In genomic region chr13:25024655-25025054, GRCm38 (mm10) we compare ENCODE assay signal across 10 mouse cellular contexts. TPM values are rescaled to one million over a fixed set of nuclear protein-coding genes. Genes with fewer than 3 reads are reported as not detected.
DNase-seq lines count a peak whose midpoint lies in the region; ATAC-seq and TF ChIP-seq lines count a peak whose summit lies in the region.
"Had no signal": no experiment of that assay in that cellular context is flagged by ENCODE, and none has a peak within 500 bp of the region (broad histone marks: within the 10 kb centered on the region; RNA-seq: fewer than 3 reads in every experiment).

No protein-coding gene starts in this region.

- H3K4me2 ChIP-seq in lung, embryonic 14.5 days: no peak overlapping the region
- no peak overlapping the region for H3K4me2 ChIP-seq in embryonic facial prominence, embryonic 14.5 days (ENCODE audit: low read depth, low read length)
- H3K4me2 ChIP-seq in forebrain, embryonic 15.5 days (replicated peaks): no peak overlapping the region
- H3K4me2 ChIP-seq: heart, embryonic 13.5 days; lung, embryonic 15.5 days had no signal

- TF ChIP-seq CTCF in lung, embryonic 14.5 days (IDR thresholded peaks at IDR 0.05; ENCODE audit: low read depth): peak; percentile 60

- no peaks in the 10 kb centered on the region for H3K27me3 ChIP-seq in lung, embryonic 14.5 days (ENCODE audit: insufficient read depth, low read length)
- H3K27me3 ChIP-seq in embryonic facial prominence, embryonic 14.5 days (replicated peaks; ENCODE audit: control insufficient read depth, insufficient read depth, low read length): no peaks in the 10 kb centered on the region
- no peaks in the 10 kb centered on the region for H3K27me3 ChIP-seq in forebrain, embryonic 15.5 days
- H3K27me3 ChIP-seq: heart, embryonic 13.5 days; lung, embryonic 15.5 days had no signal

- H3K27ac ChIP-seq in lung, embryonic 14.5 days (ENCODE audit: low read depth): no peak overlapping the region
- H3K27ac ChIP-seq in embryonic facial prominence, embryonic 14.5 days (replicated peaks; ENCODE audit: low read depth, low read length): no peak overlapping the region
- H3K27ac ChIP-seq in forebrain, embryonic 15.5 days (replicated peaks): no peak overlapping the region
- H3K27ac ChIP-seq: heart, embryonic 13.5 days; lung, embryonic 15.5 days had no signal

- H3K36me3 ChIP-seq in lung, embryonic 14.5 days (ENCODE audit: insufficient read depth): no peaks in the 10 kb centered on the region
- no peaks in the 10 kb centered on the region for H3K36me3 ChIP-seq in embryonic facial prominence, embryonic 14.5 days (ENCODE audit: control insufficient read depth, insufficient read depth, low read length)
- H3K36me3 ChIP-seq in forebrain, embryonic 15.5 days: no peaks in the 10 kb centered on the region
- H3K36me3 ChIP-seq: heart, embryonic 13.5 days; lung, embryonic 15.5 days had no signal

- no peak overlapping the region for H3K9ac ChIP-seq in lung, embryonic 14.5 days
- no peak overlapping the region for H3K9ac ChIP-seq in embryonic facial prominence, embryonic 14.5 days (ENCODE audit: low read depth, low read length)
- H3K9ac ChIP-seq in forebrain, embryonic 15.5 days (replicated peaks): no peak overlapping the region
- H3K9ac ChIP-seq: heart, embryonic 13.5 days; lung, embryonic 15.5 days had no signal

- ATAC-seq in lung, embryonic 14.5 days (ENCODE audit: insufficient read depth): no peak
- ATAC-seq in embryonic facial prominence, embryonic 14.5 days (ENCODE audit: low read depth): no peak
- no peak for ATAC-seq in forebrain, embryonic 15.5 days (replicated peaks)

- peak; percentile 45 for DNase-seq in gastrocnemius, postnatal 10 days
- no peak for DNase-seq in gastrocnemius, postnatal 25 days
- DNase-seq in lung, embryonic 14.5 days: peak; percentile 77
- no peak for DNase-seq in lung, adult 18-20 months
- peak; percentile 36 for DNase-seq in MEL-GATA-1-ER (ENCODE audit: extremely low read depth, low read depth)
- DNase-seq in embryonic facial prominence, embryonic 14.5 days (ENCODE audit: low spot score): peak; percentile 59
- DNase-seq in thymus, postnatal 14 days: peak; percentile 38

- no peaks in the 10 kb centered on the region for H3K9me3 ChIP-seq in lung, embryonic 14.5 days (ENCODE audit: low read depth, low read length)
- no peaks in the 10 kb centered on the region for H3K9me3 ChIP-seq in embryonic facial prominence, embryonic 14.5 days (ENCODE audit: control insufficient read depth, low read length)
- H3K9me3 ChIP-seq in forebrain, embryonic 15.5 days: no peaks in the 10 kb centered on the region
- H3K9me3 ChIP-seq: heart, embryonic 13.5 days; lung, embryonic 15.5 days had no signal

- H3K4me3 ChIP-seq in lung, embryonic 14.5 days (ENCODE audit: low read depth, low read length): no peak overlapping the region
- no peak overlapping the region for H3K4me3 ChIP-seq in embryonic facial prominence, embryonic 14.5 days (ENCODE audit: low read depth, low read length)
- H3K4me3 ChIP-seq in forebrain, embryonic 15.5 days: no peak overlapping the region
- H3K4me3 ChIP-seq: heart, embryonic 13.5 days; lung, embryonic 15.5 days had no signal

- WGBS in lung, embryonic 14.5 days: 32% methylated on average over 2 of the region's 2 CpGs
- WGBS in embryonic facial prominence, embryonic 14.5 days: 23% methylated on average over 2 of the region's 2 CpGs
- WGBS in forebrain, embryonic 15.5 days: 38% methylated on average over 2 of the region's 2 CpGs

- no peaks in the 10 kb centered on the region for H3K4me1 ChIP-seq in lung, embryonic 14.5 days (ENCODE audit: insufficient read depth)
- H3K4me1 ChIP-seq in embryonic facial prominence, embryonic 14.5 days (ENCODE audit: control insufficient read depth, insufficient read depth, low read length): 0 out of 2 replicates have a peak, but pooled peaks cover 4% of the 10 kb centered on the region
- H3K4me1 ChIP-seq in forebrain, embryonic 15.5 days: peaks cover 5% of the 10 kb centered on the region

RNA-seq across cellular contexts. Expression of gene Mrs2, which starts 4.5 kb away (rescaled TPM):
- total RNA-seq in gastrocnemius, postnatal 10 days (2021): 10 to 100 TPM; 22.9 to 31.8 TPM
- 10 to 100 TPM; 35.2 to 39.6 TPM for total RNA-seq in gastrocnemius, postnatal 25 days (2021)
- 25.9 and 26.5 TPM in 2 replicates for polyA plus RNA-seq in lung, embryonic 14.5 days (2014; fragmentation: Nextera tagmentation; extraction: Ambion mirVana)
- polyA plus RNA-seq in embryonic facial prominence, embryonic 14.5 days (2014; fragmentation: Nextera tagmentation; extraction: Ambion mirVana): 18.7 and 25.3 TPM in 2 replicates
- 15.8 and 17.6 TPM in 2 replicates for polyA plus RNA-seq in forebrain, embryonic 15.5 days (2015; fragmentation: Nextera tagmentation; extraction: Ambion mirVana)

RNA-seq across cellular contexts. Expression of gene Dcdc2a, which starts 31.1 kb away (rescaled TPM):
- total RNA-seq in gastrocnemius, postnatal 10 days (2021): under 1 TPM; 0.07 to 0.14 TPM
- not detected for total RNA-seq in gastrocnemius, postnatal 25 days (2021)
- polyA plus RNA-seq in lung, embryonic 14.5 days (2014; fragmentation: Nextera tagmentation; extraction: Ambion mirVana): 0.12 and 0.22 TPM in 2 replicates
- polyA plus RNA-seq in embryonic facial prominence, embryonic 14.5 days (2014; fragmentation: Nextera tagmentation; extraction: Ambion mirVana): 0.69 and 1.7 TPM in 2 replicates
- 1.4 and 1.8 TPM in 2 replicates for polyA plus RNA-seq in forebrain, embryonic 15.5 days (2015; fragmentation: Nextera tagmentation; extraction: Ambion mirVana)

Comparison
In these comparisons a context has a peak if more than half of its experiments do, and no peak if none do; other contexts are left out.
1. DNase-seq: peak in gastrocnemius, postnatal 10 days (single experiment), lung, embryonic 14.5 days (single experiment), MEL-GATA-1-ER (single experiment), embryonic facial prominence, embryonic 14.5 days (single experiment) and thymus, postnatal 14 days (single experiment); none in gastrocnemius, postnatal 25 days (single experiment) and lung, adult 18-20 months (0 of 2).